ENCODE assay signal across 28 mouse cellular contexts in genomic region chr9:41366405-41366804, GRCm38 (mm10).
A peak's percentile ranks its signal among the peaks of the same experiment; 100 is the strongest.
DNase-seq lines count a peak whose midpoint lies in the region; ATAC-seq lines count a peak whose summit lies in the region.
"Had no signal": no experiment of that assay in that cellular context is flagged by ENCODE, and none has a peak within 500 bp of the region (broad histone marks: within the 10 kb centered on the region; RNA-seq: fewer than 3 reads in every experiment).

No protein-coding gene starts in this region.

- no peak overlapping the region for H3K27ac ChIP-seq in forebrain, embryonic 14.5 days (ENCODE audit: low read depth, low read length)
- H3K27ac ChIP-seq in forebrain, embryonic 10.5 days = no peak overlapping the region; the same call in 1 of the 2 replicates
- H3K27ac ChIP-seq in midbrain, embryonic 10.5 days (replicated peaks) = peak overlapping the region; percentile 82
- H3K27ac ChIP-seq in midbrain, embryonic 13.5 days = no peak overlapping the region
- no peak overlapping the region; the same call in 1 of the 2 replicates for H3K27ac ChIP-seq in forebrain, embryonic 16.5 days (ENCODE audit: low read length)
- H3K27ac ChIP-seq: embryonic facial prominence, embryonic 13.5 days; kidney, postnatal 0 days; liver, embryonic 12.5 days; stomach, embryonic 15.5 days had no signal

- WGBS in forebrain, embryonic 14.5 days = 21% methylated on average over 3 of the region's 3 CpGs
- WGBS in forebrain, embryonic 10.5 days = 49% methylated on average over 3 of the region's 3 CpGs
- 44% methylated on average over 3 of the region's 3 CpGs for WGBS in midbrain, embryonic 10.5 days
- WGBS in midbrain, embryonic 13.5 days = 15% methylated on average over 3 of the region's 3 CpGs
- 15% methylated on average over 3 of the region's 3 CpGs for WGBS in forebrain, embryonic 16.5 days

- no peaks in the 10 kb centered on the region for H3K36me3 ChIP-seq in forebrain, embryonic 14.5 days (ENCODE audit: control insufficient read depth, insufficient read depth, low read length)
- no peaks in the 10 kb centered on the region for H3K36me3 ChIP-seq in forebrain, embryonic 10.5 days (replicated peaks)
- H3K36me3 ChIP-seq in midbrain, embryonic 10.5 days = peaks cover 10% of the 10 kb centered on the region; the same call in 1 of the 2 replicates
- no peaks in the 10 kb centered on the region for H3K36me3 ChIP-seq in midbrain, embryonic 13.5 days
- H3K36me3 ChIP-seq in forebrain, embryonic 16.5 days (ENCODE audit: control insufficient read depth, insufficient read depth) = no peaks in the 10 kb centered on the region
- H3K36me3 ChIP-seq: embryonic facial prominence, embryonic 13.5 days; hindbrain, embryonic 15.5 days; liver, embryonic 12.5 days; stomach, embryonic 15.5 days had no signal

- no peak overlapping the region for H3K4me3 ChIP-seq in forebrain, embryonic 14.5 days (ENCODE audit: low read depth, low read length)
- no peak overlapping the region for H3K4me3 ChIP-seq in forebrain, embryonic 10.5 days
- no peak overlapping the region for H3K4me3 ChIP-seq in midbrain, embryonic 10.5 days
- no peak overlapping the region for H3K4me3 ChIP-seq in midbrain, embryonic 13.5 days (replicated peaks)
- H3K4me3 ChIP-seq in forebrain, embryonic 16.5 days (replicated peaks; ENCODE audit: low read length) = no peak overlapping the region
- H3K4me3 ChIP-seq: embryonic facial prominence, embryonic 13.5 days; hindbrain, embryonic 15.5 days; liver, embryonic 12.5 days; myocyte; stomach, embryonic 15.5 days had no signal

- no peak overlapping the region for H3K4me2 ChIP-seq in forebrain, embryonic 14.5 days (ENCODE audit: low read length)
- no peak overlapping the region for H3K4me2 ChIP-seq in midbrain, embryonic 13.5 days (replicated peaks)
- no peak overlapping the region for H3K4me2 ChIP-seq in forebrain, embryonic 16.5 days (ENCODE audit: low read length)
- H3K4me2 ChIP-seq: embryonic facial prominence, embryonic 13.5 days; hindbrain, embryonic 15.5 days; liver, embryonic 12.5 days; stomach, embryonic 15.5 days had no signal

- H3K27me3 ChIP-seq in forebrain, embryonic 14.5 days (replicated peaks; ENCODE audit: control insufficient read depth, insufficient read depth, low read length) = no peaks in the 10 kb centered on the region
- H3K27me3 ChIP-seq in forebrain, embryonic 10.5 days (ENCODE audit: poor library complexity, severe bottlenecking) = peaks cover 29% of the 10 kb centered on the region
- peaks cover 7% of the 10 kb centered on the region; the same call in 1 of the 2 replicates for H3K27me3 ChIP-seq in midbrain, embryonic 10.5 days (ENCODE audit: low read depth, poor library complexity, severe bottlenecking)
- H3K27me3 ChIP-seq in midbrain, embryonic 13.5 days = no peaks in the 10 kb centered on the region
- H3K27me3 ChIP-seq in forebrain, embryonic 16.5 days (replicated peaks; ENCODE audit: control insufficient read depth, insufficient read depth, low read length) = no peaks in the 10 kb centered on the region
- H3K27me3 ChIP-seq: embryonic facial prominence, embryonic 13.5 days; hindbrain, embryonic 15.5 days; liver, embryonic 12.5 days; stomach, embryonic 15.5 days had no signal

- no peak overlapping the region for H3K9ac ChIP-seq in forebrain, embryonic 14.5 days (ENCODE audit: low read length)
- no peak overlapping the region for H3K9ac ChIP-seq in midbrain, embryonic 13.5 days (replicated peaks)
- no peak overlapping the region for H3K9ac ChIP-seq in forebrain, embryonic 16.5 days (replicated peaks; ENCODE audit: low read depth, low read length)
- H3K9ac ChIP-seq: embryonic facial prominence, embryonic 13.5 days; hindbrain, embryonic 15.5 days; liver, embryonic 12.5 days; liver, postnatal 0 days; stomach, embryonic 15.5 days had no signal

- DNase-seq in forebrain, embryonic 14.5 days (ENCODE audit: low spot score) = peak; percentile 17
- no peak for DNase-seq in forebrain, embryonic 10.5 days (ENCODE audit: extremely low spot score, low spot score)
- no peak for DNase-seq in midbrain, embryonic 10.5 days (ENCODE audit: low spot score)
- DNase-seq in R1 (ENCODE audit: low read depth, low spot score) = peak; percentile 18
- DNase-seq in thymus, adult 18-20 months = no peak
- DNase-seq: adrenal gland, postnatal 25 days; cerebellum, adult 18-20 months; cerebellum, postnatal 14 days; gastrocnemius, postnatal 14 days; heart, postnatal 14 days; kidney, adult 8-10 months; kidney, postnatal 4 days; left cerebral cortex, postnatal 4 days; liver, postnatal 0 days; lung, postnatal 36 days; right cerebral cortex, postnatal 25 days; thymus, postnatal 14 days had no signal

- peaks cover 17% of the 10 kb centered on the region; the same call in 1 of the 2 replicates for H3K4me1 ChIP-seq in forebrain, embryonic 14.5 days (ENCODE audit: control insufficient read depth, insufficient read depth, low read length)
- peaks cover 40% of the 10 kb centered on the region for H3K4me1 ChIP-seq in forebrain, embryonic 10.5 days
- peaks cover 54% of the 10 kb centered on the region for H3K4me1 ChIP-seq in midbrain, embryonic 10.5 days
- H3K4me1 ChIP-seq in midbrain, embryonic 13.5 days (replicated peaks) = peaks cover 20% of the 10 kb centered on the region
- H3K4me1 ChIP-seq in forebrain, embryonic 16.5 days (replicated peaks; ENCODE audit: control insufficient read depth, insufficient read depth, low read length) = peaks cover 9% of the 10 kb centered on the region
- H3K4me1 ChIP-seq: liver, embryonic 12.5 days; stomach, embryonic 15.5 days had no signal

- peak; percentile 29; the same call in 1 of the 2 replicates for ATAC-seq in forebrain, embryonic 14.5 days
- ATAC-seq in midbrain, embryonic 13.5 days = no peak
- ATAC-seq in forebrain, embryonic 16.5 days = 0 out of 2 replicates have a peak, but pooled peaks have one; percentile 52
- ATAC-seq: CD4-positive, CD25-positive, alpha-beta regulatory T cell, adult 4 months; intestine, embryonic 16.5 days; liver, embryonic 12.5 days; liver, postnatal 0 days; midbrain, embryonic 16.5 days had no signal

- H3K9me3 ChIP-seq in forebrain, embryonic 14.5 days (replicated peaks; ENCODE audit: control insufficient read depth, low read length) = no peaks in the 10 kb centered on the region
- H3K9me3 ChIP-seq in forebrain, embryonic 10.5 days = no peaks in the 10 kb centered on the region
- H3K9me3 ChIP-seq in midbrain, embryonic 10.5 days (replicated peaks) = no peaks in the 10 kb centered on the region
- H3K9me3 ChIP-seq in midbrain, embryonic 13.5 days = no peaks in the 10 kb centered on the region
- H3K9me3 ChIP-seq in forebrain, embryonic 16.5 days (ENCODE audit: control insufficient read depth, low read length) = no peaks in the 10 kb centered on the region
- H3K9me3 ChIP-seq: embryonic facial prominence, embryonic 13.5 days; hindbrain, embryonic 15.5 days; liver, embryonic 12.5 days; stomach, embryonic 15.5 days had no signal

Comparison
In these comparisons a context has a peak if more than half of its experiments do, and no peak if none do; other contexts are left out.
1. DNase-seq: peak in forebrain, embryonic 14.5 days (single experiment) and R1 (single experiment); none in forebrain, embryonic 10.5 days (single experiment), midbrain, embryonic 10.5 days (single experiment) and thymus, adult 18-20 months (0 of 2).